Mouse (Mus musculus) limb, embryonic 12.5 days (tissue): ENCODE measurements at regions not wholly inside any gene's neighbourhood (a gene's known extent, or its start where the extent isn't known, plus 50 kb on each side); places are given as distances from the start of the nearest gene placed in this dataset.
"Not testable (repeated sequence)": the region's sequence is repeated elsewhere in the genome, so short reads cannot be mapped to it uniquely, and the experiment has no call there.

Experiments
- ATAC-seq: fragments of 200-750 bp; cut with Nextera tagmentation; 2 replicates; pipeline ENCODE4 v1.8.0; 2017; ENCODE audit warnings: low read depth, moderate TSS enrichment; ENCODE audit not compliant: insufficient number of reproducible peaks, insufficient read depth, low FRiP score, low TSS enrichment
- H3K27ac ChIP-seq: fragments of 300-500 bp; sonication (generic); 2 replicates; pipeline ENCODE4 v1.5.1; 2016; ENCODE audit warnings: mild to moderate bottlenecking, moderate library complexity
- H3K27me3 ChIP-seq: fragments of 300-500 bp; sonication (generic); 2 replicates; pipeline ENCODE4 v1.6.1; 2016; ENCODE audit warnings: mild to moderate bottlenecking, moderate library complexity
- H3K36me3 ChIP-seq: fragments of 300-500 bp; sonication (generic); 2 replicates; pipeline ENCODE4 v1.6.1; 2016; ENCODE audit warnings: mild to moderate bottlenecking, moderate library complexity
- H3K4me1 ChIP-seq: fragments of 300-500 bp; sonication (generic); replicated peaks from 2 replicates; pipeline ENCODE4 v1.6.1; 2016
- H3K4me2 ChIP-seq: fragments of 300-500 bp; sonication (generic); 2 replicates; pipeline ENCODE4 v1.6.1; 2016; ENCODE audit warnings: mild to moderate bottlenecking, moderate library complexity
- H3K4me3 ChIP-seq: fragments of 300-500 bp; sonication (generic); replicated peaks from 2 replicates; pipeline ENCODE4 v1.5.1; 2016; ENCODE audit warnings: mild to moderate bottlenecking
- H3K9ac ChIP-seq: fragments of 300-500 bp; sonication (generic); replicated peaks from 2 replicates; pipeline ENCODE4 v1.6.1; 2016; ENCODE audit warnings: mild to moderate bottlenecking, moderate library complexity
- H3K9me3 ChIP-seq: fragments of 300-500 bp; sonication (generic); 2 replicates; pipeline ENCODE4 v1.6.1; 2016; ENCODE audit warnings: mild to moderate bottlenecking, moderate library complexity
- WGBS: fragments of 180-500 bp; shearing (Covaris S2); methylation state at CpG from one replicate; pipeline ENCODE4 v1.1.7; 2016; 5-methylcytosine and 5-hydroxymethylcytosine counted together

GRCm38 (mm10) chr16:49430296-49430695 lies 268.7 kb upstream of the Ift57 start:
- WGBS = 85% methylated on average over 1 of the region's 1 CpGs
- Histone ChIP-seq H3K27me3 (no peaks in the 10 kb centered on the region), H3K27ac (no peak overlapping the region), H3K36me3 (no peaks in the 10 kb centered on the region), H3K9ac (no peak overlapping the region), H3K9me3 (no peaks in the 10 kb centered on the region), H3K4me1 (no peaks in the 10 kb centered on the region), H3K4me3 (no peak overlapping the region), H3K4me2 (no peak overlapping the region)
- no peak for ATAC-seq

DNA sequence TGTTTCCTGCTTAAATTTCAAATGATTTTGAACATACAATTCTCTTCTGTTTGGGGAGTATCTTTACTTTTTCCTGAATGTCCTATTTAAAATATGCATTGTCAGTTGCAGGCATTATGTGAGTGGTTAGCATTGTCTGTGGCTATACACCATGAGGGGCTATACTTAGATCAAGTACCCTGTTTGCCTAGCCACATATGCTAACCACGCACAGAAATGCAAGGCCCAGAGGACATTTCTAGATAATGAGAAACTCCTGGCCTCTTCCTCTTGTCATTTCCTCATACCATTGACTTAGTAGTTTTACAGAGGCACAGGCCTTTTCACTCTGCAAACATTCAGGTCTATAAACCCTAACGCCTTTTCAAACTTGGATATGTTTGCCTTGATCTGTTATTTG lies 267.1 kb upstream of the Ift57 start:
- H3K4me3 ChIP-seq = no peak overlapping the region
- no peak overlapping the region for H3K27ac ChIP-seq
- no peaks in the 10 kb centered on the region for H3K36me3 ChIP-seq
- H3K9me3 ChIP-seq = no peaks in the 10 kb centered on the region
- H3K4me1 ChIP-seq = no peaks in the 10 kb centered on the region
- WGBS = 63% methylated on average over 2 of the region's 2 CpGs
- H3K9ac ChIP-seq = no peak overlapping the region
- no peak overlapping the region for H3K4me2 ChIP-seq
- ATAC-seq = no peak
- no peaks in the 10 kb centered on the region for H3K27me3 ChIP-seq

DNA sequence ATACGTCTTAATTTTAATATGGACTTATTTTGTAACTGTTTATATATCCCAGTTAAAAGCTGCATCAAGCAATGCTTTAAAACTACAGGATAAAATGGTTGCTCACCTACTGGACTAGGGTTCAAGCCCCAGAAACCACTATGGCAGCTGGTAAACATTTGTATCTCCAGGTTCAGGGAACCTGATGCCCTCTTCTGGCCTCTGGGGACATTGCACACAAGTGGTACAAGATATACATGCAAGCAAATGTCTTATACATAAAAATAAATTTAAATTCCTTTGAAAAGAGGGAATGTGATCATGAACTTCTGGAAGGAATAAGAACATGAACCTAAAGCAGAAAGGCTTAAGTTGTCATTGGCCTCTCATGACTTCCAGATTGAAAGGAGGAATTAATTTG lies 257.8 kb upstream of the Ift57 start:
- no peaks in the 10 kb centered on the region for H3K36me3 ChIP-seq
- H3K4me1 ChIP-seq = no peaks in the 10 kb centered on the region
- no peak overlapping the region for H3K9ac ChIP-seq
- H3K4me3 ChIP-seq = no peak overlapping the region
- ATAC-seq = no peak
- no peak overlapping the region for H3K27ac ChIP-seq
- 78% methylated on average over 1 of the region's 1 CpGs for WGBS
- no peak overlapping the region for H3K4me2 ChIP-seq
- no peaks in the 10 kb centered on the region for H3K27me3 ChIP-seq
- H3K9me3 ChIP-seq = no peaks in the 10 kb centered on the region

GRCm38 (mm10) chr16:49447356-49447755 lies 251.7 kb upstream of the Ift57 start:
- not testable (repeated sequence) for H3K36me3 ChIP-seq, H3K9me3 ChIP-seq, H3K4me3 ChIP-seq, H3K4me1 ChIP-seq, ATAC-seq, H3K4me2 ChIP-seq, H3K27ac ChIP-seq, H3K9ac ChIP-seq, H3K27me3 ChIP-seq
- WGBS = 94% methylated on average over 7 of the region's 9 CpGs

DNA sequence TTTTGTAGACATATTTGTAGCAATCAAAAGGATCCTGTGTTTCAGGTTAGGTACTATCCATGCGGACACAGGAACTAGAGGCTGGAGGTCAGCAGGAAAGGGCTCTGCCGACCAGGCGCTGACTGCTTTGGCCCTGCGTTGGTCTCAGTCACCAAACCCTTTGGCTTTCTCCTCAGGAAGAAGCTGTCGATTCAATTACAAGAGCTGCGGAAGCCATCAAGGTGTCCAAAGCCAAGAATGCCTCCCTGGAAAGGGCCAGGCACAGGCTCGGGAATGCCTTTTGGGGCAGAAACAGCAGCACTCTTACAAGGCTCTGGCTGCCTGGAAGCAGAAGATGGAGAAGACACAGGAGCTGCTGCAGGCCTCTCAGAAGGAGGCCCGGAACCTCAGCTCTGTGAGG lies 205.2 kb upstream of the Ift57 start:
- no peaks in the 10 kb centered on the region for H3K4me1 ChIP-seq
- ATAC-seq = no peak
- no peak overlapping the region for H3K4me3 ChIP-seq
- no peak overlapping the region for H3K27ac ChIP-seq
- no peak overlapping the region for H3K9ac ChIP-seq
- H3K9me3 ChIP-seq = no peaks in the 10 kb centered on the region
- H3K27me3 ChIP-seq = no peaks in the 10 kb centered on the region
- 85% methylated on average over 8 of the region's 8 CpGs for WGBS
- no peaks in the 10 kb centered on the region for H3K36me3 ChIP-seq
- H3K4me2 ChIP-seq = no peak overlapping the region

- H3K27me3 ChIP-seq = no peaks in the 10 kb centered on the region
- 87% methylated on average over 3 of the region's 3 CpGs for WGBS
- no peak overlapping the region for H3K9ac ChIP-seq
- H3K4me3 ChIP-seq = no peak overlapping the region
- no peak overlapping the region for H3K27ac ChIP-seq
- no peaks in the 10 kb centered on the region for H3K36me3 ChIP-seq
- no peaks in the 10 kb centered on the region for H3K4me1 ChIP-seq
- no peak overlapping the region for H3K4me2 ChIP-seq
- no peak for ATAC-seq
- H3K9me3 ChIP-seq = no peaks in the 10 kb centered on the region
Observed at GRCm38 (mm10) chr16:49497521-49498010, 201.5 kb upstream of the Ift57 start.

- Histone ChIP-seq H3K36me3 (no peaks in the 10 kb centered on the region), H3K4me2 (no peak overlapping the region), H3K4me1 (no peaks in the 10 kb centered on the region), H3K9me3 (no peaks in the 10 kb centered on the region), H3K27me3 (no peaks in the 10 kb centered on the region), H3K4me3 (no peak overlapping the region), H3K9ac (no peak overlapping the region), H3K27ac (no peak overlapping the region)
- 37% methylated on average over 4 of the region's 4 CpGs for WGBS
- ATAC-seq = no peak
Observed at GRCm38 (mm10) chr16:49500818-49501217, 198.2 kb upstream of the Ift57 start.

GRCm38 (mm10) chr16:49503897-49504413 lies 195.1 kb upstream of the Ift57 start:
- H3K9ac ChIP-seq = no peak overlapping the region
- ATAC-seq = no peak
- H3K27ac ChIP-seq = no peak overlapping the region
- WGBS = 87% methylated on average over 14 of the region's 14 CpGs
- H3K4me2 ChIP-seq = no peak overlapping the region
- no peak overlapping the region for H3K4me3 ChIP-seq
- no peaks in the 10 kb centered on the region for H3K36me3 ChIP-seq
- H3K9me3 ChIP-seq = no peaks in the 10 kb centered on the region
- H3K4me1 ChIP-seq = no peaks in the 10 kb centered on the region
- no peaks in the 10 kb centered on the region for H3K27me3 ChIP-seq

DNA sequence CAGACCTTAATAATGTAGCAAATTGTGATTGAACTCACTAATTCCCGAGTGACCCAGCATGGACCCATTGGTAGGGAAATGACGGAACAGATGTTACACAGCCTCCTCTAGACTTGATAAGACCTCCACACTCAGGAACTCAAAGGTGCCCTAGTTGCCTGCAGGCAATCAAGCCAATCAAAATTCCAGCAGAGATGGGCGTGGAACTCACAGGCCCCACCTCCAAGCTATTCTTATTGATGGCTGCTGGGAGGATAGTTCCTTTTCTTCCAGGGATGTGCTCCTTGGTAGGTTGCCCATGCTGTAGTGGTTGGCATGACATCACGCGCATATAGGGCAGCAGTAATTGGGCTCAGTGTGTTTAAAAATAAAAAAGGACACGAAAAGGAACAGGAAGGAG lies 194.4 kb upstream of the Ift57 start:
- 86% methylated on average over 6 of the region's 6 CpGs for WGBS

DNA sequence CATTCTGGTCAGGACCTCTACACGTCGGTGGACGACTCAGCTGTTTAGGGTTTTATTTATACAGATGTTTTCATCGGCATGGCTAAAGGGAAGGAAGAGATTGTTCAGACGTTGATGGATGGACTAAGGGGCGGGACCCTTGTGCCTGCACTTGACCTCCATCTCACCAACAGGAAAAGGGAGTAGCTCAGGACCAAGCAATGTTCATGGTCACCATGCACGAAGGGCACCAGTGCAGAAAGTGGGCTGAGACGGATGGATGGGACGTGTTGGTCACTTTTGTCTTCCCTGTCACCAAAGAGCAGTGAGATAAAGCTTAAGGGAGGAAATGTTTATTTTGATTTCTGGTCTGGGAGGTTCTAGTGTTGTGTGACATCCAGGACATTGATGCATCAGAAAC lies 193.8 kb upstream of the Ift57 start:
- no peaks in the 10 kb centered on the region for H3K4me1 ChIP-seq
- H3K27ac ChIP-seq = no peak overlapping the region
- H3K9me3 ChIP-seq = no peaks in the 10 kb centered on the region
- H3K4me2 ChIP-seq = no peak overlapping the region
- ATAC-seq = no peak
- no peaks in the 10 kb centered on the region for H3K27me3 ChIP-seq
- WGBS = 82% methylated on average over 9 of the region's 9 CpGs
- H3K4me3 ChIP-seq = no peak overlapping the region
- no peak overlapping the region for H3K9ac ChIP-seq
- no peaks in the 10 kb centered on the region for H3K36me3 ChIP-seq

More for the DNA sequence above, 194.4 kb upstream of the Ift57 start:
- no peak for ATAC-seq
- H3K27ac ChIP-seq = no peak overlapping the region
- H3K9me3 ChIP-seq = no peaks in the 10 kb centered on the region
- H3K9ac ChIP-seq = no peak overlapping the region
- H3K4me3 ChIP-seq = no peak overlapping the region
- H3K4me2 ChIP-seq = no peak overlapping the region
- no peaks in the 10 kb centered on the region for H3K36me3 ChIP-seq
- no peaks in the 10 kb centered on the region for H3K27me3 ChIP-seq
- H3K4me1 ChIP-seq = no peaks in the 10 kb centered on the region

DNA sequence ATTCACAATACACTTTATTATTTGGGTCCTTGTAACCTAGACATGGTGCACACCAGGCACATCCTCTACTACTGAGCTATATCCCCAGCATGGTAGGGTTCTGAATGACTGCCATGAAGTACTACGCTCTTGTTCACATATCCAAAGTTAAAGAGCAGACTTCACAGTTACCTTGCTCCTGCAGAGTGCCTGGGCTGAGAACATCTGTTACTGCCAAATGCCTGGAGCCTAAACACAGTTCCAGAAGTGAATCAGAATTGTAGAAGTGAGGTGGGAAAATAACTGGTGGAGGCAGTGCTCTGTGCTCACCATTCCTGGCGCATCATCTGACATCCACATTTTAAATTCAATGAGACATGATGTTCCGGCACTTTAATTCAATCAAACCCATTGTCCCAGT lies 180.2 kb upstream of the Ift57 start:
- WGBS = 89% methylated on average over 3 of the region's 3 CpGs
- Histone ChIP-seq H3K9me3 (no peaks in the 10 kb centered on the region), H3K9ac (no peak overlapping the region), H3K4me1 (no peaks in the 10 kb centered on the region), H3K4me2 (no peak overlapping the region), H3K4me3 (no peak overlapping the region), H3K27me3 (no peaks in the 10 kb centered on the region), H3K36me3 (no peaks in the 10 kb centered on the region), H3K27ac (no peak overlapping the region)
- no peak for ATAC-seq

DNA sequence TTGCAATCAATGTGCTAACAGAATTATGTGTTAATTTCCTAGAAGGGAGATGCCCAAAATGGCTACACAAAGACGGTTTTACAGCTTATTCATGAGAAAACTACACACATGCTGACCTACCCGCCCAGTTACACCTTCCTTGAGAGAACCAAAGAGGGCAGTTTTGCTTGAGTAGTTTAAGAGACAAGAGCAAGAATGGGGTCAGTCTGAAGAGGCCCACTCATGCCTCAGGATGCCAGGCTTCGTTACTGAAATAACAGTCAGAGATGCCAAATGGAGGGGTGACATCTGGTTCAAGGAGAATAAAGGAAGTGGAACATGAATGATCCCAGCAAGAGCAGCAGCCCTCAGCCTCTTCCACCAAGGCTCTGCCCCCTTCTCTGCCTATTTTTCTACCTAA lies 178.6 kb upstream of the Ift57 start:
- Histone ChIP-seq H3K4me1 (no peaks in the 10 kb centered on the region), H3K27me3 (no peaks in the 10 kb centered on the region), H3K36me3 (no peaks in the 10 kb centered on the region), H3K9ac (no peak overlapping the region), H3K4me2 (no peak overlapping the region), H3K4me3 (no peak overlapping the region), H3K9me3 (no peaks in the 10 kb centered on the region), H3K27ac (no peak overlapping the region)
- no peak for ATAC-seq
- WGBS = 75% methylated on average over 3 of the region's 3 CpGs
